Mouse (Mus musculus) neural tube, embryonic 13.5 days (tissue): ENCODE measurements at regions not wholly inside any gene's neighbourhood (a gene's known extent, or its start where the extent isn't known, plus 50 kb on each side); places are given as distances from the start of the nearest gene placed in this dataset.

Experiments used
- ATAC-seq: fragments of 200-750 bp; cut with Nextera tagmentation; 2 replicates; pipeline ENCODE4 v1.8.0; 2017; ENCODE audit warnings: low read depth, mild to moderate bottlenecking, moderate TSS enrichment, moderate library complexity
- H3K27ac ChIP-seq: fragments of 300-500 bp; sonication (generic); replicated peaks from 2 replicates; pipeline ENCODE4 v1.5.1; 2015; ENCODE audit warnings: moderate library complexity, mild to moderate bottlenecking, inconsistent platforms
- H3K27me3 ChIP-seq: fragments of 300-500 bp; sonication (generic); 2 replicates; pipeline ENCODE4 v1.6.1; 2015; ENCODE audit warnings: mild to moderate bottlenecking, inconsistent platforms
- H3K36me3 ChIP-seq: fragments of 300-500 bp; sonication (generic); 2 replicates; pipeline ENCODE4 v1.6.1; 2015; ENCODE audit warnings: mild to moderate bottlenecking, inconsistent platforms
- H3K4me1 ChIP-seq: fragments of 300-500 bp; sonication (generic); replicated peaks from 2 replicates; pipeline ENCODE4 v1.6.1; 2015; ENCODE audit warnings: inconsistent platforms
- H3K4me2 ChIP-seq: fragments of 300-500 bp; sonication (generic); 2 replicates; pipeline ENCODE4 v1.6.1; 2015; ENCODE audit warnings: inconsistent platforms, mild to moderate bottlenecking, moderate library complexity
- H3K4me3 ChIP-seq: fragments of 300-500 bp; sonication (generic); 2 replicates; pipeline ENCODE4 v1.5.1; 2015; ENCODE audit warnings: mild to moderate bottlenecking, inconsistent platforms
- H3K9ac ChIP-seq: fragments of 300-500 bp; sonication (generic); 2 replicates; pipeline ENCODE4 v1.6.1; 2015; ENCODE audit warnings: moderate library complexity, mild to moderate bottlenecking, inconsistent platforms
- H3K9me3 ChIP-seq: fragments of 300-500 bp; sonication (generic); 2 replicates; pipeline ENCODE4 v1.6.1; 2016; ENCODE audit warnings: inconsistent platforms
- WGBS: fragments of 180-500 bp; shearing (Covaris S2); methylation state at CpG from one replicate; pipeline ENCODE4 v1.1.7; 2015; 5-methylcytosine and 5-hydroxymethylcytosine counted together

- Histone ChIP-seq H3K27me3 (no peaks in the 10 kb centered on the region), H3K4me1 (no peaks in the 10 kb centered on the region), H3K4me2 (no peak overlapping the region), H3K27ac (no peak overlapping the region), H3K9ac (no peak overlapping the region), H3K36me3 (no peaks in the 10 kb centered on the region), H3K9me3 (no peaks in the 10 kb centered on the region), H3K4me3 (no peak overlapping the region)
- WGBS: 92% methylated on average over 2 of the region's 2 CpGs
- no peak for ATAC-seq
Observed at GRCm38 (mm10) chr12:21476516-21476915, 59.1 kb upstream of the Ywhaq start.

- Histone ChIP-seq H3K9me3 (no peaks in the 10 kb centered on the region), H3K4me2 (no peak overlapping the region), H3K4me1 (no peaks in the 10 kb centered on the region), H3K36me3 (no peaks in the 10 kb centered on the region), H3K27ac (no peak overlapping the region), H3K4me3 (no peak overlapping the region), H3K27me3 (no peaks in the 10 kb centered on the region), H3K9ac (no peak overlapping the region)
- ATAC-seq: no peak
- 88% methylated on average over 6 of the region's 6 CpGs for WGBS
Observed at GRCm38 (mm10) chr12:21472951-21473710, 55.7 kb upstream of the Ywhaq start.

- ATAC-seq: no peak
- Histone ChIP-seq H3K4me3 (no peak overlapping the region), H3K9ac (no peak overlapping the region), H3K4me2 (no peak overlapping the region), H3K4me1 (no peaks in the 10 kb centered on the region), H3K9me3 (no peaks in the 10 kb centered on the region), H3K27me3 (no peaks in the 10 kb centered on the region), H3K27ac (no peak overlapping the region), H3K36me3 (no peaks in the 10 kb centered on the region)
- 65% methylated on average over 4 of the region's 4 CpGs for WGBS
Observed at GRCm38 (mm10) chr12:21472487-21472886, 55.0 kb upstream of the Ywhaq start.

- Histone ChIP-seq H3K4me3 (no peak overlapping the region), H3K36me3 (no peaks in the 10 kb centered on the region), H3K27ac (no peak overlapping the region), H3K4me1 (no peaks in the 10 kb centered on the region), H3K27me3 (no peaks in the 10 kb centered on the region), H3K9ac (no peak overlapping the region), H3K9me3 (no peaks in the 10 kb centered on the region), H3K4me2 (no peak overlapping the region)
- ATAC-seq: no peak
- WGBS: 83% methylated on average over 7 of the region's 7 CpGs
Observed at GRCm38 (mm10) chr12:21471986-21472385, 54.5 kb upstream of the Ywhaq start.

GRCm38 (mm10) chr12:21470286-21470685 is 52.8 kb upstream of the Ywhaq start:
- no peaks in the 10 kb centered on the region for H3K9me3 ChIP-seq
- no peak for ATAC-seq
- H3K4me2 ChIP-seq: no peak overlapping the region
- 98% methylated on average over 3 of the region's 3 CpGs for WGBS
- no peak overlapping the region for H3K27ac ChIP-seq
- no peaks in the 10 kb centered on the region for H3K36me3 ChIP-seq
- no peaks in the 10 kb centered on the region for H3K27me3 ChIP-seq
- H3K4me3 ChIP-seq: no peak overlapping the region
- H3K4me1 ChIP-seq: no peaks in the 10 kb centered on the region
- no peak overlapping the region for H3K9ac ChIP-seq
